Mouse (Mus musculus) embryo, embryonic 11.5 days (tissue): ENCODE measurements at regions not wholly inside any gene's neighbourhood (a gene's known extent, or its start where the extent isn't known, plus 50 kb on each side); places are given as distances from the start of the nearest gene placed in this dataset.
"Not testable (repeated sequence)": the region's sequence is repeated elsewhere in the genome, so short reads cannot be mapped to it uniquely, and the experiment has no call there.

Source experiments
- DNase-seq: peaks from one replicate; pipeline ENCODE4 v3.0.0-alpha.2; 2012; ENCODE audit warnings: low read depth, low spot score

GRCm38 (mm10) chr5:40177982-40178748 lies 422.9 kb upstream of the Hs3st1 start:
- no peak for DNase-seq

GRCm38 (mm10) chr5:40136740-40137285 lies 381.5 kb upstream of the Hs3st1 start:
- no peak for DNase-seq

DNA sequence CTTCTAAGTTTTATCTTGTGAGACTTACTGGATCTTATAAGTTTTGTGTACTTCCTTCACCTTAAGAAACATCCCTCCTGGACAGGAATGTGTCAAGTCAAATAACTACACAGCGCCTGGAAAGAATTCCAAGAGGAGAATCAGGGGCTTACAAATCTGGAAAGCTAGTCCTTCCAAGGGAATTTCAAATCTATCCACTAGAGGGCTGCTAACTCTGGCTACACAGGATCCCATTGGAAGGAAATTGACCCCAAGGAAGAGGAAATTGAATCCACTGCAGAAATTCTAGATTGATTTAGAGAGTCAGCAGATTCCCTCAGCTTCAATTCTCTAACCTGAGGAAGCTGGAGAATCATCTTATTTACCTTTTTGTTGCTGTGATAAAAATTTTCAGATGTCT lies 369.1 kb upstream of the Hs3st1 start:
- no peak for DNase-seq

DNA sequence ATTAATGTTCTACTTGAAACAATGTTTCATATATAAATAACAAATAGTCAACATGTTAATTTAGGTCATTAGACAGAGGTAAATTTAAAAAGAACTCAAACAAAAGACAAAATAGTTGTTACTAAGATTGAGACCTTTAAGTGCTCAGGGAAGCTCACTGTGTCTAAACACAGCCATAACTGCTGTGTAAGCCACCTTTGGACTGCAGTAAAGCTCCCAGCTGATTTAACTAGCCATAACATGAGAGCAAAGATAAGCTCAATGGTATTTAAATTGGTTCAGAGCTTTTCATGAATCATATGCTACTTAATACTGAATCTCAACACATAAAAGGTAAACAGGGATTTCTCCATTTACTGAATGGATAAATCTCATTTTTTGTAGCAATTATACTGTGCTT lies 361.6 kb upstream of the Hs3st1 start:
- no peak for DNase-seq

- not testable (repeated sequence) for DNase-seq
These were observed 334.3 kb upstream of the Hs3st1 start for GRCm38 (mm10) chr5:40089576-40089975.

- no peak for DNase-seq
These were observed 290.0 kb upstream of the Hs3st1 start for GRCm38 (mm10) chr5:40045288-40045687.

DNA sequence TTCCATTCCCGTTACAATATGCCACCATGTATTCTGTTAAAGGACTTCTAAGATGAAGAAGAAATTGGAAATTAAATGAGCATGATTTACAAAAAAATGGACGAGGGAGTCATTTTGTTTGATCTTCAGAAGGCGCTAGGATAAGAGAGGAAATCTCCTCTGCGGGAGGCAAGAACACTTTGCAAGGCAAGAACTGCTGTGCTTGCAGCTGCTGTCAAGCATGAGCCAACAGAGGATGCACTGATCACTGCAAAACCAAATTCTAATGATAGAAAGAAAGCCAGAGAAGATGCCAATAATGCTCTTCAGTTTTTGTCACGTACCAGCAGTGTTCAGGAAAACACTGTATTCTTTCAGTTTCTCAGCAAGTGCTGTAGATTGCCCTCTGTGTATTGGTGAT lies 279.2 kb upstream of the Hs3st1 start:
- no peak for DNase-seq

DNA sequence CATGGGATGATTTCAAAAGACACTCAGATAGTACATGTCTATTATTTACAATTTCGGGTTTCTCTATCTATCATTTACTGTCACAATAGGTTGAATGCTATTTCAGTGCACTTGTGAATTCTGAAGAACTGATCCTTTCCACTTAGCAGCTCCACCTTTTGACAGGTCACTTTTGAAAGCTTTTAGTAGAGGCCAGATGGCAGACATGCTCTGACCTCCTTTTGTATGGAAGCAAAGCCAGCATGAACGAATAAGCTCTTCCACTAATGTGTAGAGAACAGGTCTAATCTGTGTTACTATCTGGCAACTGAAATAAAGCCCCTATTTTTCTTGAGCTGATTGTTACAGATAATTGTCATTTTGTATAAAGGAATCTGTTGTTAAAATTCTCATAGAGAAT lies 278.4 kb upstream of the Hs3st1 start:
- DNase-seq = no peak

DNA sequence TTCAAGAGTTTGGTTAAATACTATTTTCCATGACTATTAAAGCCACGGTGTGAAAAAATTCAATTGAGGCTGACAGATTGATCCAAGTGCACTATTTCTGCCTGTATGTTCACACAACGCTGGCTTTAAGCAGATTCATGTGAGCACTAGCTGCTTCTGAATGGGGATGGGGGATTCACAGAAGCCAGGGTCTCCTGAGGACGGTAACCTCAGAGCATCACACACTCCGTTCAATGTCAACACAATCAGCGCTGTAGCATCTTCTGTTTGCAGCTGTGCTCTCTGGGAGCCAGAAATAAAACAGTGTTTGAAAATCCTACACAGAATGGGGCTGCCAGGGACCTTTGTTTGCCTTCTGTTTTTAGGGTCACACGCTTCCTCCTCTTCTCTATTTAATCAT lies 275.0 kb upstream of the Hs3st1 start:
- DNase-seq = no peak

- DNase-seq = no peak
These were observed 260.7 kb upstream of the Hs3st1 start for GRCm38 (mm10) chr5:40015946-40016345.

DNA sequence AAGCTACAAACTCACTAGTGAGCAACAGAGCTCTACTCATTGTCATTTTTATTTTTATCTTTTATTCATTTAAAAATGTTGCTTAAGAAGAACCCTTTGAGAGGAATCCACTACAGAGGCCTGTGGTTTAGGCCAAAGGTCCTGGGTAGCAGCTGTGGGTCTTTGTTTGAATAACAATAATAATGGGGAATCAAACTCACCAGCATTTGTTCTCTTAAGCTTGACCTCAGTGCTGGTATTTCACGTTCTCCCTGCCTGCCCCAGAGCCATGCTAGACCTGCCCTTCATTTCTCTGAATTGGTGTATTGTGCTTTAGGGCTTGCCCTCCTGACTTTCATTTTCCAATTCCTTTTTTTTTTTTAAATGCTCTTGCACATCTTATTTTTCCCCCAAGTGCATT lies 232.8 kb upstream of the Hs3st1 start:
- no peak for DNase-seq

GRCm38 (mm10) chr5:39964371-39964770 lies 209.1 kb upstream of the Hs3st1 start:
- DNase-seq = no peak

- peak; percentile 11 for DNase-seq
These were observed 205.7 kb upstream of the Hs3st1 start for GRCm38 (mm10) chr5:39960981-39961380.

- DNase-seq = no peak
These were observed 180.3 kb upstream of the Hs3st1 start for GRCm38 (mm10) chr5:39935564-39935963.

DNA sequence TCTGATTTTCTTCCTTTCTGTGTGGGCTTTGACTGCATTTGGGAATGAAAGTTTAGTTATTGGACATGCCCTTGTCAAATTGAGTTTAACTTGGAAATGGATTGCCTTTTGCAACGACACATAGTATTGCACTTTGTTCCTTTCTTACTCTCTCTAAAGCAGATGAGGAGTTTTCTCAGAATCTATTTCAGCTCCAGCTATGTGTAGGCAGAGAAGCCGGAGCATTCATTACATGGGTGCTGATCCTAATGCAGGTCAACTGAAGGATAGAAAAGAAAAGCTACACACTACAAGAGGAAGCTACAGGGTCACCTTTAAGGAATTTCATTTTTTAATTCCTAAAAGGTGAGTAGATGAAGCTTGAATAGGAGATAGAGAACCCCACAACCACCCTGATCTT lies 176.6 kb upstream of the Hs3st1 start:
- DNase-seq = no peak

GRCm38 (mm10) chr5:39909369-39909768 lies 154.1 kb upstream of the Hs3st1 start:
- DNase-seq = no peak

DNA sequence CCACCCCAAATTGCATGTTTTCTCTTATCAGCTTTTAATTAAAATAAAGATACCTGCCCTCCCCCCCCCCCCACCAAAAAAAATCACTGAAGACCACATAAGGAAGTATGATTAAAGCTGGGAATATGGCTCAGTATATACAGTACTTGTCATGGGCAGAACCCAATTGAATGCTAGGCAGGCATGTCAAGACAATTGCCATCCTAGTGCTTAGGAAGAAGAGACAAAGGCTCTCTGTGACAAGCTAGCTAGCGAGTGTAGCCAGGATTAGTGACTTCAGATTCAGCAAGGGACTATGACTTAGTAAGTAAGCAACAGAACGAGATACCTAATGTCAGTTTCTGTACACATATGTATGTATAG lies 116.4 kb upstream of the Hs3st1 start:
- DNase-seq = no peak

- no peak for DNase-seq
These were observed 115.8 kb upstream of the Hs3st1 start for GRCm38 (mm10) chr5:39870835-39871722.

DNA sequence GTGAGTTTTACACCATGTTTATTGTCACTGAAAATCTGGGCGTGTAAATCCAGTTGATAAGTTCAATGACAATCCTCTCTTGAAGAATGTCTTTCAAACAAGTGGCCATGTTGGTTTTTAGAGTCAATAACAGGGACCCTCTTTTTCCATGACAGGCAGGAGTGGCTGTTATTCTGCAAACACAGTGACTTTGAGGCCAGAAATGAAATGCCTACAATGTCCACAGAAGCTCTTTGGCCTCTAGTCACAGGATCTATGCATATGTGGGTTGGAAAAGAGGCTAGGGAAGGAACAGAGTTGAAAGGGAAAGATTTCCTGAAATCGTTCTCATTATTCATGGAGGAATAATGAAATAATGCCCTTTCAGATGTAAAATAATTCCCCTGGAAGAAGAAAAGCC lies 101.9 kb upstream of the Hs3st1 start:
- DNase-seq = no peak

GRCm38 (mm10) chr5:39856616-39857156 lies 101.4 kb upstream of the Hs3st1 start:
- DNase-seq = no peak

GRCm38 (mm10) chr5:39855685-39856615 lies 100.7 kb upstream of the Hs3st1 start:
- DNase-seq = no peak
